Mouse (Mus musculus) heart, embryonic 15.5 days (tissue): ENCODE data around the gene Qrich1. TPM values are rescaled to one million over a fixed set of nuclear protein-coding genes. Genes with fewer than 3 reads are reported as not detected.

ENCODE experiments used
- ATAC-seq: fragments of 200-750 bp; cut with Nextera tagmentation; replicated peaks from 2 replicates; pipeline ENCODE4 v1.8.0; 2017; ENCODE audit warnings: low read depth, moderate TSS enrichment; ENCODE audit not compliant: insufficient number of reproducible peaks, insufficient read depth, low FRiP score
- H3K27ac ChIP-seq: fragments of 300-500 bp; sonication (generic); 2 replicates; pipeline ENCODE4 v1.5.1; 2015; ENCODE audit warnings: mild to moderate bottlenecking, inconsistent platforms
- H3K27me3 ChIP-seq: fragments of 300-500 bp; sonication (generic); 2 replicates; pipeline ENCODE4 v1.6.1; 2015; ENCODE audit warnings: inconsistent platforms
- H3K36me3 ChIP-seq: fragments of 300-500 bp; sonication (generic); 2 replicates; pipeline ENCODE4 v1.6.1; 2015; ENCODE audit warnings: mild to moderate bottlenecking, inconsistent platforms
- H3K4me1 ChIP-seq: fragments of 300-500 bp; sonication (generic); replicated peaks from 2 replicates; pipeline ENCODE4 v1.6.1; 2015; ENCODE audit warnings: inconsistent platforms
- H3K4me2 ChIP-seq: fragments of 300-500 bp; sonication (generic); 2 replicates; pipeline ENCODE4 v1.6.1; 2015; ENCODE audit warnings: inconsistent platforms, mild to moderate bottlenecking, moderate library complexity
- H3K4me3 ChIP-seq: fragments of 300-500 bp; sonication (generic); 2 replicates; pipeline ENCODE4 v1.5.1; 2015; ENCODE audit warnings: mild to moderate bottlenecking, inconsistent platforms
- H3K9ac ChIP-seq: fragments of 300-500 bp; sonication (generic); 2 replicates; pipeline ENCODE4 v1.6.1; 2015; ENCODE audit warnings: mild to moderate bottlenecking, inconsistent platforms
- H3K9me3 ChIP-seq: fragments of 300-500 bp; sonication (generic); replicated peaks from 2 replicates; pipeline ENCODE4 v1.6.1; 2016; ENCODE audit warnings: inconsistent platforms
- WGBS: fragments of 180-500 bp; shearing (Covaris S2); methylation state at CpG from one replicate; pipeline ENCODE4 v1.1.7; 2015; ENCODE audit warnings: mixed read lengths; 5-methylcytosine and 5-hydroxymethylcytosine counted together
- polyA plus RNA-seq: library from polyadenylated mRNA; unstranded; fragments of >200 nt; fragmentation: Nextera tagmentation; extraction: Ambion mirVana; gene quantifications from 2 replicates; pipeline ENCODE4 v1.2.1, GENCODE M21; 2015

Qrich1 gene
- polyA plus RNA-seq, 1 experiment from 2014 or later: 75.1 TPM

- peaks cover 23% of the 10 kb centered on the region for H3K36me3 ChIP-seq
- H3K27ac ChIP-seq: no peak overlapping the region
- H3K27me3 ChIP-seq: no peaks in the 10 kb centered on the region
- peaks cover 9% of the 10 kb centered on the region for H3K4me1 ChIP-seq
- WGBS: 68% methylated on average over 3 of the region's 3 CpGs
- no peak for ATAC-seq
- H3K9ac ChIP-seq: no peak overlapping the region
- no peak overlapping the region for H3K4me3 ChIP-seq
- H3K4me2 ChIP-seq: no peak overlapping the region
- H3K9me3 ChIP-seq: no peaks in the 10 kb centered on the region
Measured at GRCm38 (mm10) chr9:108525400-108525799, 8.8 kb downstream of the Qrich1 start.

GRCm38 (mm10) chr9:108530954-108531353, 14.3 kb downstream of the Qrich1 start:
- Histone ChIP-seq H3K4me2 (no peak overlapping the region), H3K27ac (no peak overlapping the region), H3K9ac (no peak overlapping the region), H3K9me3 (no peaks in the 10 kb centered on the region), H3K36me3 (peaks cover 68% of the 10 kb centered on the region), H3K4me3 (no peak overlapping the region), H3K4me1 (no peaks in the 10 kb centered on the region), H3K27me3 (no peaks in the 10 kb centered on the region)
- no peak for ATAC-seq
- 76% methylated on average over 1 of the region's 1 CpGs for WGBS

GRCm38 (mm10) chr9:108531496-108531895, 14.9 kb downstream of the Qrich1 start:
- 98% methylated on average over 1 of the region's 1 CpGs for WGBS
- Histone ChIP-seq H3K4me1 (no peaks in the 10 kb centered on the region), H3K4me2 (no peak overlapping the region), H3K9me3 (no peaks in the 10 kb centered on the region), H3K9ac (no peak overlapping the region), H3K36me3 (peaks cover 74% of the 10 kb centered on the region), H3K27me3 (no peaks in the 10 kb centered on the region), H3K27ac (no peak overlapping the region), H3K4me3 (no peak overlapping the region)
- no peak for ATAC-seq

GRCm38 (mm10) chr9:108540846-108541245, 24.2 kb downstream of the Qrich1 start:
- H3K27me3 ChIP-seq: no peaks in the 10 kb centered on the region
- H3K4me1 ChIP-seq: no peaks in the 10 kb centered on the region
- H3K9ac ChIP-seq: no peak overlapping the region
- peaks cover 80% of the 10 kb centered on the region for H3K36me3 ChIP-seq
- no peak overlapping the region for H3K4me3 ChIP-seq
- H3K4me2 ChIP-seq: no peak overlapping the region
- H3K9me3 ChIP-seq: no peaks in the 10 kb centered on the region
- H3K27ac ChIP-seq: no peak overlapping the region
- ATAC-seq: no peak

GRCm38 (mm10) chr9:108545986-108546385, 29.4 kb downstream of the Qrich1 start:
- no peaks in the 10 kb centered on the region for H3K27me3 ChIP-seq
- no peaks in the 10 kb centered on the region for H3K4me1 ChIP-seq
- no peak overlapping the region for H3K4me2 ChIP-seq
- no peak overlapping the region for H3K9ac ChIP-seq
- H3K9me3 ChIP-seq: no peaks in the 10 kb centered on the region
- peaks cover 88% of the 10 kb centered on the region for H3K36me3 ChIP-seq
- 94% methylated on average over 3 of the region's 3 CpGs for WGBS
- no peak for ATAC-seq
- no peak overlapping the region for H3K4me3 ChIP-seq
- no peak overlapping the region for H3K27ac ChIP-seq

GRCm38 (mm10) chr9:108546875-108547274, 30.3 kb downstream of the Qrich1 start:
- Histone ChIP-seq H3K27me3 (no peaks in the 10 kb centered on the region), H3K9me3 (no peaks in the 10 kb centered on the region), H3K36me3 (peaks cover 82% of the 10 kb centered on the region), H3K4me2 (no peak overlapping the region), H3K27ac (no peak overlapping the region), H3K4me3 (no peak overlapping the region), H3K4me1 (no peaks in the 10 kb centered on the region), H3K9ac (no peak overlapping the region)
- WGBS: 88% methylated on average over 1 of the region's 1 CpGs
- no peak for ATAC-seq

GRCm38 (mm10) chr9:108559169-108559568, 42.6 kb downstream of the Qrich1 start:
- H3K27me3 ChIP-seq: no peaks in the 10 kb centered on the region
- no peak overlapping the region for H3K27ac ChIP-seq
- ATAC-seq: no peak
- H3K9me3 ChIP-seq: no peaks in the 10 kb centered on the region
- H3K4me1 ChIP-seq: peaks cover 16% of the 10 kb centered on the region
- no peak overlapping the region for H3K9ac ChIP-seq
- no peak overlapping the region for H3K4me3 ChIP-seq
- 86% methylated on average over 4 of the region's 4 CpGs for WGBS
- peaks cover 72% of the 10 kb centered on the region for H3K36me3 ChIP-seq
- no peak overlapping the region for H3K4me2 ChIP-seq

GRCm38 (mm10) chr9:108560227-108560841, 43.7 kb downstream of the Qrich1 start, which contains the start of gene Impdh2:
Gene Impdh2 (plus strand): TSS chr9:108560286.
- Histone ChIP-seq H3K9ac (peak within 1 kb of the TSS; percentile 77), H3K4me3 (peak within 1 kb of the TSS; percentile 63), H3K4me1 (peaks cover 16% of the 10 kb centered on the region), H3K9me3 (no peaks in the 10 kb centered on the region), H3K4me2 (peak within 1 kb of the TSS; percentile 75), H3K27ac (peak within 1 kb of the TSS; percentile 83), H3K36me3 (peaks cover 72% of the 10 kb centered on the region), H3K27me3 (no peaks in the 10 kb centered on the region)
- ATAC-seq: peak; percentile 98
- under 1% methylated on average over 53 of the region's 53 CpGs for WGBS

- no peak overlapping the region for H3K4me3 ChIP-seq
- no peaks in the 10 kb centered on the region for H3K9me3 ChIP-seq
- H3K36me3 ChIP-seq: peaks cover 49% of the 10 kb centered on the region
- no peak for ATAC-seq
- no peak overlapping the region for H3K9ac ChIP-seq
- H3K27me3 ChIP-seq: no peaks in the 10 kb centered on the region
- no peak overlapping the region for H3K4me2 ChIP-seq
- peaks cover 35% of the 10 kb centered on the region for H3K4me1 ChIP-seq
- WGBS: 87% methylated on average over 8 of the region's 8 CpGs
- no peak overlapping the region for H3K27ac ChIP-seq
Measured at GRCm38 (mm10) chr9:108563671-108564070, 47.1 kb downstream of the Qrich1 start.

GRCm38 (mm10) chr9:108564131-108564530, 47.5 kb downstream of the Qrich1 start:
- Histone ChIP-seq H3K9me3 (no peaks in the 10 kb centered on the region), H3K4me1 (peaks cover 40% of the 10 kb centered on the region), H3K27me3 (no peaks in the 10 kb centered on the region), H3K9ac (no peak overlapping the region), H3K4me2 (no peak overlapping the region), H3K4me3 (no peak overlapping the region), H3K27ac (no peak overlapping the region), H3K36me3 (peaks cover 44% of the 10 kb centered on the region)
- 75% methylated on average over 7 of the region's 7 CpGs for WGBS
- no peak for ATAC-seq

- H3K9ac ChIP-seq: peak overlapping the region; percentile 86
- ATAC-seq: no peak
- no peaks in the 10 kb centered on the region for H3K27me3 ChIP-seq
- H3K4me2 ChIP-seq: peak overlapping the region; percentile 99
- peak overlapping the region; percentile 98 for H3K27ac ChIP-seq
- H3K36me3 ChIP-seq: peaks cover 43% of the 10 kb centered on the region
- no peaks in the 10 kb centered on the region for H3K9me3 ChIP-seq
- WGBS: 11% methylated on average over 35 of the region's 35 CpGs
- peak overlapping the region; percentile 85 for H3K4me3 ChIP-seq
- peaks cover 47% of the 10 kb centered on the region for H3K4me1 ChIP-seq
Measured at GRCm38 (mm10) chr9:108565881-108566814, 49.5 kb downstream of the Qrich1 start.
